Mouse (Mus musculus): Measurements from ENCODE around the gene Elovl2. TPM values are rescaled to one million over a fixed set of nuclear protein-coding genes. Genes with fewer than 3 reads are reported as not detected.

Gene Elovl2
- polyA plus RNA-seq, 1 experiment from 2014 or later, result 0.39 TPM

DNA sequence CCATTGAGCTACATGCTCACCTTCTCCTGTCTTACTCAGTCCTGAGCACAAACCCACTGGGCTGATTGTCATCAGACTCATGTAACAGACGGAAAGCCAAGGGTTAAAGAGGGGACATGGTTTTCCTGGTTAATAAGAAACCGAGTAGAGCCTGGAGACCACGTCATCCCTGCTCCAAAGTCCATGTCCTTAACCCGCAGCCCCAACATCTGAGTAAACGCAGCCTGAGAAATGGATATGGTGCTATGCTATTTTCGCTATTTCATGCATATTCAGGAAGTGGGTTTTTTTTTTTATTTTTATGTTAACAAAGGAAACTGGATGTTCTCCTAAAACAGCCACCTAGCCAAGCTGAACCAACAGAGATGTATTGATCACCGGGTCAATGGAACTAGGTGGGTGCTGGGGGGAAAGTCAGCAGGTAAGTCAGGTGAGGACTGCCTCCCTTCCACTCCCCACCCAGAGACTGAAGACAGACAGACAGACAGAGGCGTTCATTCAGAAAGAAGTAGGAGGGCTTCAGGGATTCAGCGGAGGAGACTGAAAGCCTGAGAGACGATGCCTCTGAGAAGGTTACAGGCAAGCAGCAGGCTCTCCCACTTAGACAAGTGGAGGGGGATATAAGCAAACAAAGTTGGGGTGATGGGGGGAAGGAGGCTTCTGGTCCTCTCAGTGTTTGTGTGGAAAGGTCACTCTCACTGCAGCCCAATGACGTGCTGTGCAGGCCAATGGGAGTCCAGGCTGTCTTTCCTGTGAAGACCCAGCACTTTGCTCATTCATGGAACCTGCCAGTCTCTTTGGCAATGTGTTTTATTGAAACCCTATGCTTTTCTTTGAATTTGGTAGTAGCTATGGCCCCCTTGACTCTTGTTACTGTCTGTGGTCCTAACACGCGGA is 15.9 kb upstream of the Elovl2 start:
- H3K9ac ChIP-seq (replicated peaks; ENCODE audit: low read depth), result no peak overlapping the region
- H3K36me3 ChIP-seq (ENCODE audit: insufficient read depth, low read length), result no peaks in the 10 kb centered on the region
- ATAC-seq, result no peak
- TF ChIP-seq EP300 (IDR thresholded peaks at IDR 0.05), result no peak
- TF ChIP-seq CTCF (IDR thresholded peaks at IDR 0.05), result no peak
- H3K4me2 ChIP-seq (replicated peaks; ENCODE audit: low read depth, low read length), result no peak overlapping the region
- no peaks in the 10 kb centered on the region for H3K27me3 ChIP-seq (replicated peaks; ENCODE audit: insufficient read depth, low read length)
- H3K4me1 ChIP-seq (ENCODE audit: insufficient read depth, low read depth, low read length), result no peaks in the 10 kb centered on the region
- 44% methylated on average over 13 of the region's 13 CpGs for WGBS
- H3K27ac ChIP-seq (ENCODE audit: low read length), result no peak overlapping the region
- H3K4me3 ChIP-seq (ENCODE audit: low read depth, low read length), result no peak overlapping the region
- H3K9me3 ChIP-seq (ENCODE audit: low read length), result no peaks in the 10 kb centered on the region
- DNase-seq (ENCODE audit: low spot score), result no peak

DNA sequence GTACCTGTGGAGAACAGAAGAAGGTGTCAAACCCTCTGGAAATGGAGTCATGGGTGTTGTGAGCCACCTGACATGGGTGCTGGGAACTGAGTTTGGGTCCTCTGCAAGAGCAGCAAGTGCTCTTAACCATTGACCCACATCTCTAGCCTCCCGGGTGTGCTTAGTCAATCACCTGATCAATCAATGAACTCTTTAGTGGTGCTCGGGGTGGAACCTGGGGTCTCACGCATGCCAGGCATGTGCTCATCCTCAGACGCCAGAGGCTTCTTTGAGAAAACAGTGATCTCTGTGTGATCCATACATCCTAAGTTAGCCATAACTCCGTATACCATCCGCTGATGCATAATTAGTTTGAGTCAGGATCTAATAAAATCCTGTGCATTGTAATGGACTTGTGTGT is 15.0 kb upstream of the Elovl2 start:
- Histone ChIP-seq H3K36me3 (ENCODE audit: insufficient read depth, low read length) (no peaks in the 10 kb centered on the region), H3K27me3 (replicated peaks; ENCODE audit: insufficient read depth, low read length) (no peaks in the 10 kb centered on the region), H3K27ac (ENCODE audit: low read length) (no peak overlapping the region), H3K9ac (replicated peaks; ENCODE audit: low read depth) (no peak overlapping the region), H3K4me1 (ENCODE audit: insufficient read depth, low read depth, low read length) (no peaks in the 10 kb centered on the region), H3K9me3 (ENCODE audit: low read length) (no peaks in the 10 kb centered on the region), H3K4me2 (replicated peaks; ENCODE audit: low read depth, low read length) (no peak overlapping the region), H3K4me3 (ENCODE audit: low read depth, low read length) (no peak overlapping the region)
- ATAC-seq (no peak), DNase-seq (ENCODE audit: low spot score) (no peak)
- 79% methylated on average over 6 of the region's 6 CpGs for WGBS
- TF ChIP-seq CTCF (IDR thresholded peaks at IDR 0.05) (no peak), EP300 (IDR thresholded peaks at IDR 0.05) (no peak)

DNA sequence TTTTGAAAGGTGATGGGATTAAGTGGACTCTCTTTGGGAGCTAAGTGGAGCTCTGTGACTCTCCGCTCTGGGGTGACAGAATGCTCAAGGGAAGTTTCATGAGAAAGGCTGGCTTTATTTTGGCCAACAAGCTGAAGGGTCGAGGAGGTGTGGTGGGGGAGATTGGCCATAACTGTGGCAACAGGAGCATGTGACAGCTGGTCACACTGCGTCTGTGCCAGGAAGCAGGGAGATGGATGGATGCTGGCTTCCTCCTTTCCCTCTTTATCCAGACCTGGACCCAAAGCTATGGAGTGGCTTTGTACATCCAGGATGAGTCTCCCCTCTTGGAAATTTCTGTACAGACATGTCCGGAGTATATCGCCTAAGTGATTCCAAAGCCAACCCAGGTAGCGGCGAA is 13.0 kb upstream of the Elovl2 start:
- TF ChIP-seq CTCF (IDR thresholded peaks at IDR 0.05), result no peak
- TF ChIP-seq EP300 (IDR thresholded peaks at IDR 0.05), result no peak
- Histone ChIP-seq H3K36me3 (ENCODE audit: insufficient read depth, low read length) (no peaks in the 10 kb centered on the region), H3K9me3 (ENCODE audit: low read length) (no peaks in the 10 kb centered on the region), H3K4me2 (replicated peaks; ENCODE audit: low read depth, low read length) (no peak overlapping the region), H3K4me1 (ENCODE audit: insufficient read depth, low read depth, low read length) (no peaks in the 10 kb centered on the region), H3K4me3 (ENCODE audit: low read depth, low read length) (no peak overlapping the region), H3K27ac (ENCODE audit: low read length) (no peak overlapping the region), H3K27me3 (replicated peaks; ENCODE audit: insufficient read depth, low read length) (no peaks in the 10 kb centered on the region), H3K9ac (replicated peaks; ENCODE audit: low read depth) (no peak overlapping the region)
- DNase-seq (ENCODE audit: low spot score) (no peak), ATAC-seq (no peak)
- WGBS, result 77% methylated on average over 7 of the region's 7 CpGs

DNA sequence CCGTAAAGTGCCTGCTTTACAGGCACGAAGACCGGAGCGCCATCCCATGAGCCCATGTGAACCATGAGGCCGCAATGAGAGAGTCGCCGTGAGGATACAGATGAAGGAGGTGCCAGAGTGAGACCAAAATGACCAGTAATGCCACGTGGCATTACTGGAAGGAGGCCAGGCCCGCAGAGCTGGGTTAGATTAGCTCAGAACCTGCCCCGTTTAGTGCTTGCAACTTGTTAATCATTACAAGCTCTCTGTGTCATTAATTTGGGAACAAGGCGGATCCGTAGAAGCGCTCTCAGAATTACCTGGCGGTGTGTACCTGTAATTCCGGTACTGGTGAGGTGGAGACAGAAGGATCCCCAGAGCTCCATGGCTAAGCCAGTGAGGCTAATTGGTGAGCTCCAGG is 12.0 kb upstream of the Elovl2 start:
- Histone ChIP-seq H3K4me2 (replicated peaks; ENCODE audit: low read depth, low read length) (no peak overlapping the region), H3K27me3 (replicated peaks; ENCODE audit: insufficient read depth, low read length) (no peaks in the 10 kb centered on the region), H3K4me3 (ENCODE audit: low read depth, low read length) (no peak overlapping the region), H3K36me3 (ENCODE audit: insufficient read depth, low read length) (no peaks in the 10 kb centered on the region), H3K9me3 (ENCODE audit: low read length) (no peaks in the 10 kb centered on the region), H3K9ac (replicated peaks; ENCODE audit: low read depth) (no peak overlapping the region), H3K27ac (ENCODE audit: low read length) (no peak overlapping the region), H3K4me1 (ENCODE audit: insufficient read depth, low read depth, low read length) (no peaks in the 10 kb centered on the region)
- TF ChIP-seq EP300 (IDR thresholded peaks at IDR 0.05) (no peak), CTCF (IDR thresholded peaks at IDR 0.05) (no peak)
- no peak for ATAC-seq
- 83% methylated on average over 15 of the region's 15 CpGs for WGBS
- DNase-seq (ENCODE audit: low spot score), result no peak

DNA sequence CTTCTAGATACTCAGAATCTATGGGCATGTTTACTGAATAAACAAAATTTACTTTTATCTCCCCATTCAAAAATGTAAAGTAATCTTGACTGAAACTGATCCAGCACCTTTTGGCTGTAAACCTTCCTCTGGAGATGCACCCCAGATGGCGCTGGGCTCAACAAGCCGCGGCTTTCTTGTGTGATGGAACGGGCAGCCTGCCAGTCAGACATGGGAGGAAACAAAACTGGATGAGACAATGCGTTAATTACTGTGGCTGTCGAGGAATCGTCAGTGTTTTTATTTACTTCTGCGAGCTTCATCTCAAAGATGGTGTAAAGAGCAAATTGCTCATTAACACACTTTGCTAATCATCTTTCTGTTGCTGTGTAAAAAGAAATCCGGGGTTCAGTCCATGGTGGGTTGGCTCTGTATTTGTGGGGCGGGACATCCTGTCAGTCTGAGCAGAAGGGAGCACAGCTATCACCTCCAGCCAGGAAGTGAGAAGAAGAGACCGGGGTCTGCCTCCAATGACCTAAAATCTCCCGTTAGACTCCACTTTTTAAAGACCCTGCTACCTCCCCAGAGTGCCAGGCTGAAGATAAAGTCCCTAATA is 11.3 kb upstream of the Elovl2 start:
- no peaks in the 10 kb centered on the region for H3K27me3 ChIP-seq (replicated peaks; ENCODE audit: insufficient read depth, low read length)
- no peaks in the 10 kb centered on the region for H3K9me3 ChIP-seq (ENCODE audit: low read length)
- WGBS, result 67% methylated on average over 12 of the region's 12 CpGs
- no peak overlapping the region for H3K4me3 ChIP-seq (ENCODE audit: low read depth, low read length)
- no peak overlapping the region for H3K9ac ChIP-seq (replicated peaks; ENCODE audit: low read depth)
- no peak for DNase-seq (ENCODE audit: low spot score)
- TF ChIP-seq EP300 (IDR thresholded peaks at IDR 0.05) (no peak), CTCF (IDR thresholded peaks at IDR 0.05) (no peak)
- H3K4me1 ChIP-seq (ENCODE audit: insufficient read depth, low read depth, low read length), result no peaks in the 10 kb centered on the region
- ATAC-seq, result no peak
- no peak overlapping the region for H3K4me2 ChIP-seq (replicated peaks; ENCODE audit: low read depth, low read length)
- H3K27ac ChIP-seq (ENCODE audit: low read length), result no peak overlapping the region
- H3K36me3 ChIP-seq (ENCODE audit: insufficient read depth, low read length), result no peaks in the 10 kb centered on the region

DNA sequence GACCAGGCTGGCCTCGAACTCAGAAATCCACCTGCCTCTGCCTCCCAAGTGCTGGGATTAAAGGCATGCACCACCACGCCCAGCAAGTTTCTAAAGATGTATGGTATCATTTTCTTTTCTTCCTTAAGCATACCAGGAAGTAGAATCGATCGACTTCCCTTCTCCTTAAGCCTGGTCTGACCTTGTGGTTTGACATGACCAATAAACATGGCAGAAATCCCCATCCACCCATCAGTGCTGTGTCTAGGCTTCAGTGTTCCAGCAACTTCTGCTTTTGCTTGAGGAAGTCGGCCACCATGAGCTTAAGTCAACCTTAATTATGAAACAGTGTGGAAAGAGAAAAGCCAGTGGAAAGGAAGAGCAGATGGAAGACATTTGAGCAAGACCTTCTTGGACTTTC is 10.1 kb upstream of the Elovl2 start:
- no peaks in the 10 kb centered on the region for H3K36me3 ChIP-seq (ENCODE audit: insufficient read depth, low read length)
- no peak overlapping the region for H3K27ac ChIP-seq (ENCODE audit: low read length)
- H3K9me3 ChIP-seq (ENCODE audit: low read length), result no peaks in the 10 kb centered on the region
- DNase-seq (ENCODE audit: low spot score) (peak; percentile 22), ATAC-seq (no peak)
- no peak for TF ChIP-seq CTCF (IDR thresholded peaks at IDR 0.05)
- TF ChIP-seq EP300 (IDR thresholded peaks at IDR 0.05), result no peak
- 69% methylated on average over 5 of the region's 5 CpGs for WGBS
- H3K4me1 ChIP-seq (ENCODE audit: insufficient read depth, low read depth, low read length), result no peaks in the 10 kb centered on the region
- no peak overlapping the region for H3K9ac ChIP-seq (replicated peaks; ENCODE audit: low read depth)
- no peak overlapping the region for H3K4me2 ChIP-seq (replicated peaks; ENCODE audit: low read depth, low read length)
- no peak overlapping the region for H3K4me3 ChIP-seq (ENCODE audit: low read depth, low read length)
- H3K27me3 ChIP-seq (replicated peaks; ENCODE audit: insufficient read depth, low read length), result no peaks in the 10 kb centered on the region
